Mouse (Mus musculus): ENCODE data around the gene Hist1h2bb.
A peak's percentile ranks its signal among the peaks of the same experiment; 100 is the strongest.

The Hist1h2bb gene

DNA sequence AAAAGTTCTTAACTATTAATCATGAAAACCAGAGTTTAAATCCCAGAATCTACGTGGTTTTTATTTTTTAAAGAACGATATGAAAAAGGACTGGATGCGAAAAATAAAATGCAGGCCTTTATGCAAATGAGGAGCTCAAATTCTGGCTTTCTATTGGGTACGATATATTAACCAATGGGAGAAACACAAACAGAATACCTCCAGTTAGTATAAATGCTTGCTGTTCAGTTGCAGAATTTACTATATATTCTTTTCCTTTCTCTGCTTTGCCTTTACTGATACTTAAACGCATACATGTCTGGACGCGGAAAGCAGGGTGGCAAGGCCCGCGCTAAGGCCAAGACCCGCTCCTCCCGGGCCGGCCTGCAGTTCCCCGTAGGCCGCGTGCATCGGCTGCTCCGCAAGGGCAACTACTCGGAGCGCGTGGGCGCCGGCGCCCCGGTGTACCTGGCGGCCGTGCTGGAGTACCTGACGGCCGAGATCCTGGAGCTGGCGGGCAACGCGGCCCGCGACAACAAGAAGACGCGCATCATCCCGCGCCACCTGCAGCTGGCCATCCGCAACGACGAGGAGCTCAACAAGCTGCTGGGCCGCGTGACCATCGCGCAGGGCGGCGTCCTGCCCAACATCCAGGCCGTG, 4.4 kb downstream of the Hist1h2bb start, which contains the start of gene Hist1h2ab:
Gene Hist1h2ab (plus strand): TSS at position 288 of the 639 bp plus-strand sequence.
- peak; percentile 60 for DNase-seq

DNA sequence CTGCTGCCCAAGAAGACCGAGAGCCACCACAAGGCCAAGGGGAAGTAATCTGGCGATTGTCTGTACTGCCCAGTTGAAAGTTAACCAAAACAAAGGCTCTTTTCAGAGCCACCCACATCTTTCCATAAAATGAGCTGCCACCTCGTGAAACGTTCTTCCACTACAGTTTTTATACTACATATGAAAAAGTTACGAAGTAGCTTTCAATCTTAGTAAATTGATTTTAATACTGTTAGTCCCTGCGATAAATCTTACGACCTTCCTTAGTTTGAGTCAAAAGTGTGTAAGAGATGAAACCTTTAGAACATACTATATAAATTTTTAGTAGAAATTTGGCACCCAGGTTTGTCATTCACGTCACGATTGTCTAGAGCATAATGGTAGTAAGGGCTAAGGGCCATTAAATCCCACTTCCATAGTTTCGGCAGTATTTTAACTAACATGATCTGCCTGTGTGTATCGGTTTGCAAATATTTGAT, 5.0 kb downstream of the Hist1h2bb start:
- DNase-seq = no peak

DNA sequence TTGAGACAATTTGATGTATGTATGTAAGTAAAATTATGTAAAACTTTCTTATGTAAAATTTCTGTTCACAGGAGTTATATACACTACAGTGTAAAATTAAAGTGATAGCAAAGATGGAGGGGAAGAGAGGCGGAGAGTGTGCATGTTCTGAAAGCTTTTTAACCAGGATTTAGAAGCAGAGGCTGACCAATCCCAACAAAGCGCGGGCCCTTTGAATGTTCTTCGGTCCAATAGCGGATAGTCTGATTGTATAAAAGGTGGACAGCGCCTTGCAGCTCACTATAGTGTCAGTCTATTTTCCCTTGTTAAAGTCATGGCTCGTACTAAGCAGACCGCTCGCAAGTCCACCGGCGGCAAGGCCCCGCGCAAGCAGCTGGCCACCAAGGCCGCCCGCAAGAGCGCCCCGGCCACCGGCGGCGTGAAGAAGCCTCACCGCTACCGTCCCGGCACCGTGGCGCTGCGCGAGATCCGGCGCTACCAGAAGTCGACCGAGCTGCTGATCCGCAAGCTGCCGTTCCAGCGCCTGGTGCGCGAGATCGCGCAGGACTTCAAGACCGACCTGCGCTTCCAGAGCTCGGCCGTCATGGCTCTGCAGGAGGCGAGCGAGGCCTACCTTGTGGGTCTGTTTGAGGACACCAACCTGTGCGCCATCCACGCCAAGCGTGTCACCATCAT, 5.7 kb downstream of the Hist1h2bb start, which contains the start of gene Hist1h3b:
Gene Hist1h3b (plus strand): TSS at position 201 of the 675 bp plus-strand sequence.
- DNase-seq = peak; percentile 82

DNA sequence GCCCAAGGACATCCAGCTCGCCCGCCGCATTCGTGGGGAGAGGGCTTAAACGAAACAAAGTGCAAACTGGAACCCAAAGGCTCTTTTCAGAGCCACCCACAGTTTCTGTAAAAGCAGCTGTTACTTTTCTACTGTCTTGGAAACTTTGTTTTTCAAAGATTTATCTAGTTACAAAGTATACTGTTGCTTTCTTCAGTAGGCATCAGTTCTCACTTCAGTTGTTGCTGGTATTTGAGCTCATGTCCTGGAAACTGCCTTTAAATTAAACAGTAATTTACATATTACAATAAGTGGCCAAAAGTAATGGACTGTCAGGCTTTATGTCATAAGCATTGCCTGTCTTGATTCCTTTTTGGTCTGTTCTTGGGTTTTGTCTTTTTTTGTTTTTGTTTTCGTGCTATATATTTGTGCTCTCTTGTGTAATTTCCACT, 6.2 kb downstream of the Hist1h2bb start:
- no peak for DNase-seq

DNA sequence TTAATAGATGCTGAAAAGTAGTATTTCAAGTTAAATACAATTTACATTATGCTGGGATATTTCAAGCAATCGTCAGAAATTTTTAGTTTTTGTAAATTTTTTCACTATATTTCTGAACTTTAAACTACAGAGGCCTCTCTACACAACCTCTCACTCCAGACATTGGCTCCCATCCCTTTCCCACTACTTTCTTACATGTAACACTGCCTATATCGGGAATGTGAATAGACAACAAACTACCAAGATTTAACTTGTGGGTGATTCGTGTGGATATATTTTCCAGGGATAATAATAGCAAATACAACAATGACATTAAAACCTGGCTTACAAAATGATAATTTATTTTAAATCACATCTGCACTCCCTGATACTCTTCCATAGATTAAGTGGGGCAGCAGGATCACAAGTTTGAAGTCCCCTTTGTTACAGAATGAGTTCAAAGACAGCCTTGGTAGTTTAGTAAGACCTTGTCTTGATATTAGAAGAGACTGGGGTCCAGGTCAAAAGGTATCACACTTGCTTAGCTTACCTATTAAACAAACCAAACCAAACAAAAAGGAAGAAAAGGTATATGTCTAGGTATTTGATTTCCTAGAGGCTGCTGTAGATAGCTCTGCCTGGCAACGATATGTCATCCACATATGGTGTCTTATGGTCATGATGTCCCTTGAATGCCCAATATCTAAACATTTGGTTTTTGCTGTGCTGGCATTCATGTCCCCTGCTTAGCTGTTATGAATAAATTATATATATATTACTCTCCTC, 7.0 kb downstream of the Hist1h2bb start:
- no peak for DNase-seq

DNA sequence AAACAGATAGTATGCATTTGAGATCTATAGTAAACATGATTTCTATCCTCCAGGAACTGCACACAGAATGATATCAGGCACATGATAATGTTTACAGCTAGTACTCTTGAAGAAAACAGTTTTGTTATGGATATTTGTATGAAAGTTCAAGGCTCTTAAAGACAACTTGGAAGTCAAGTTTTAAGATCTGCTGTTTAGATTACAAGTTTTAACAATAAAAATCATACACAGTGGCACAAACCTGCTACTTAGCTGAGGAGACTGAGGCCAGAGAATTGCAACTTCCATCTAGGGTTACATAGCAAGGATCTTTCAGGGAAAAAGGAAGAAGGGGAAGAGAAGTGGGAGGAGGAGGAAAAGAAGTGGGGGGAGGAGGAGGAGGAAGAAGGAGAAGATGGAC, 8.5 kb downstream of the Hist1h2bb start:
- DNase-seq = no peak

DNA sequence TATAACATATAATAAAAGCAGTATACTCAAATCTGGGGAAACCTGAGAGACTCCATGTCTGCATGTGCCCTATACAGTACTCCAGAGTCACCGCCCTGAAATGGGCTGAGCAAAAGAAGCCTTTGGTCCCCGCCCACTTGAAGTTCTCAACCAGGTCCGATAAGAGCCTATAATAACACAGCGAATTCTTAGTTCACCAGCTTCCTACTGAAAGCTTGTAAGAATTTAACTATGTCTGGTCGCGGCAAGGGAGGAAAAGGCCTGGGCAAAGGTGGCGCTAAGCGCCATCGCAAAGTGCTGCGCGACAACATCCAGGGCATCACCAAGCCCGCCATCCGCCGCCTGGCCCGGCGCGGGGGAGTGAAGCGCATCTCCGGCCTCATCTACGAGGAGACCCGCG, 10.3 kb downstream of the Hist1h2bb start, which contains the start of gene Hist1h4b:
Gene Hist1h4b (plus strand): TSS at position 224 of the 400 bp plus-strand sequence.
- DNase-seq = peak; percentile 94

DNA sequence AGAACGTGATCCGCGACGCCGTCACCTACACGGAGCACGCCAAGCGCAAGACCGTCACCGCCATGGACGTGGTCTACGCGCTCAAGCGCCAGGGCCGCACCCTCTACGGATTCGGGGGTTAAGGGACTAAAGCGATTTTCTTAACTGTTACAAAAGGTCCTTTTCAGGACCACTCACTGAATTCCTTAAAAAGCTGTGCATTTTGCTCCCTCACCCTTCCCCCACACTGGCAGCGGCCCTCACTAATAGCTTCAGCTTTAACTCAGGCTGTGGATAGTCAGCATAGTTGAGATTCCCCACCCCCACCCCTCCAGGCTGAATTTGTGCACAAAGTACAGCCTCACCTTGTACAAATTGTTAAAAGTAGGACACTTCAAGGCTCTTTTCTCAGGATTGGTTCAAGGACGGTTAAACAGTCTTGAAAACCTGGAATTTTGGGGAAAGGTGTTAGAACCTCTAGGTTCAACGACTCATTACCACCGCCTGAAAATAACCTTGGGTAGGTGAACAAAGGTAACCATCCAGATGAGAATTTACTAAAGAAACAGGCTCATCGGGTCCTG, 10.8 kb downstream of the Hist1h2bb start:
- no peak for DNase-seq

DNA sequence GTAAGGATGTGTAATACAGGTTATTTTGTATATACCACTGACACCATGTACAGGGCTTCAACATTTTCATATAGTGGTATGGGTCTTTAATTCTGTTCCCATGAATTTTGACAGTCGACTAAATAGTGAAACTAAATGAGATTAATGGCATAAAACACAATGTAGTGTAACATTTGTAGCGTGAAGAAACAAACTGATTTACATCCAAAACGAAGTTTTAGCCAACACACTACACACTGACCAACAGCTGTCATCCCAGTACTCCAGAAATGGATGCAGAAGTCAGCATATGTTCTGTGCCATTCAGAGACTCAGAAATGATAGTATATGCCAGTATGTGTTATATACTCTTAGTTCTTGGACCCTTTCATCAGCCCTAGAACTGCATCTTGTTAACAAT, 11.4 kb downstream of the Hist1h2bb start:
- no peak for DNase-seq

DNA sequence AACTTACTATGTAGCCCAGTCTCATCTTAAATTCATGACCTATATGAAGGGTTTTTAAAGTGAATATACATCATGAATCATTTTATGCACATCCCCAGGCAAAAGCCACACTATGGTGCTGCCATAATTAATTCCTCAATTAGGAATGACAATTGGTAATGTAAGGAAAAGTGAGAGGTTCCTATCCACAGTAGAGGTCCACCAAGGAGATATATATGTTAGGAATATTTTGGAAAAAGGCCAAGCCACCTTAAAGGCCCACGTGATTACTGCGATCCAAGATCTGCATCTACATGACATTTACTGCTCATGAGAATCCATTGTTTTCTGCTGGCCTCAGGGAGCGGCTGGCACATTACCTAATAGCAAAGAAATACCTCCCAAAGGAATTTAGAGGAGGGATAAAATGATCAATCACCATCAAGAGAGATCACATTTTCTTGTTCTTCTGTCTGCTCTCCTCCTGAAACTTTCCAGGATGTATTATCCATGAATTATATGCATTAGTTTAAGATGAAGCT, 12.8 kb downstream of the Hist1h2bb start:
- DNase-seq = no peak

DNA sequence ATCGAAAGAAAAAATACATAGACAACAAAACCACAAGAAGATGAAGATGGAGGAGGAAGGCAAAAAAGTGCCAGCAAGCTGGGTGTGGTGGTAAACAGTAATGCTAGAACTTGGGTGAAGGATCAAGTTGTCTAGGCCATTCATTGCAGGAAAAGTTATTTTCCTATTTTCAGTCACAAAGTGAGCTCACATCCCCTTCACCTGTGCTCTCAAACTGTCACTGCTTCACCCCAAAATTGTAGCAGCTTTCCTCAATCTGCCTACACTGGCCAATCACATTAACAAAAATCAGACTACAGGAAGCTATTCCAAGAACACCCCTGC, 13.3 kb downstream of the Hist1h2bb start:
- no peak for DNase-seq

DNA sequence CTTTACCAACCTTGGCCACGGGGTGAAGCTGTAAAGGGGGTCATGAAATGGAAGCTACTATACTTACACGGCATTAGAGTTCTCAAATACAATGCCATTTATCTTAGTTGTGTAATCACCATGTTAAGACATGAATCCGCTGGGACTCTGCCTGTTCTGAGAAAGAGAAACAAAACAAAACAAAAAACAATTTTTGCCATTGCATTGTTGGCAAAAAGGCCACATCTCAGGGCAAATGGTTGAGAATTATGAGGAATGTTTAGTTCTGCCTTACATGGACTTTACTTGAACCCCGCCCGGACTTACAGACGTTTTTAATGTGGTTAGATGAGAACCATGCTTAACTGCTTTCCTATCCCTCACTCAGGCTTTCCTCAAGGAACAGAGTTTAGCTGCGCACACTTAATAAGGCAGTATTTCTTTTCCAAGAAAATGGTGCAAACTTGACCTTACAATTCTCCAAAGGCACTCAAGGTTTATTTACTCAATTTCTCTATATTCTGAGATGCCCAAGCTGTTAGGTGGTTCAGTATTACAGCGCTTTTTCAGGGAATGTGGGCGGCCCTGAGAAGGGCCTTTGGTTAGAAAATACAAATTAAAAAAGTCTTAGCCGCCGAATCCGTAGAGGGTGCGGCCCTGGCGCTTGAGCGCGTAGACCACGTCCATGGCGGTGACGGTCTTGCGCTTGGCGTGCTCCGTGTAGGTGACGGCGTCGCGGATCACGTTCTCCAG, 13.9 kb downstream of the Hist1h2bb start:
- DNase-seq = no peak

DNA sequence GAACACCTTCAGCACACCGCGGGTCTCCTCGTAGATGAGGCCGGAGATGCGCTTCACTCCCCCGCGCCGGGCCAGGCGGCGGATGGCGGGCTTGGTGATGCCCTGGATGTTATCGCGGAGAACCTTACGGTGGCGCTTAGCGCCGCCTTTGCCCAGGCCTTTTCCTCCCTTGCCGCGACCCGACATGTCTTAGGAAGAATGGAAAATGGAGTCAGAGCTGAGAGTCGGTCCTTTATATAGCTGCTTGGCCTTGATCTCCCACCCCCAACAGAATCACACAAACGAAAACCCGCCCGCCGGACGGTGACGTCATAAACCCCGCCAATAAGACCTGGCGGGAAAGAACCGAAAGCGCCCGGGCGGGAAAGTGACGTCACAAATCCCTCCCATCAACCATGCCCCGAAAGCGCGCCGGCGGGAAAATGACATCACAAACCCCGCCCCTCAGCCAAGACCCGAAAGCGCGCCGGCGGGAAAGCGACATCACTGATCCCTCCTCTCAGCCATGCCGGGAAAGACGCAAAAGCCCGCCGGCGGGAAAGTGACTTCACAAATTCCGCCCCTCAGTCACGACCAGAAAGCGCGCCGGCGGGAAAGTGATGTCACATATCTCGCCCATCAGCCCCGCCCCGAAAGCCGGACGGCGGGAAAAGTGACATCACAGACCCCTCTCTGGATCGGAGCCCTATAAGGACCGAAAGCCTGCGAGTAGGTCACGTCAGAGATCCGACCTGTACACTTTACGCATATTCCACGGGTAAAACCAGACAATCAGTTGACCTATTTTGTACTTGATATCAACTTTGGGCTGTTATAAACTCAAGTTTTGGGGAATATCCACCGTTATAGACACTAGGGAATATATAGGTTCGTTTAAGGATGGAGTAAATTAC, 14.7 kb downstream of the Hist1h2bb start, which contains the start of gene Hist1h4a:
Gene Hist1h4a (minus strand): TSS at position 259 of the 893 bp plus-strand sequence.
- peak; percentile 96 for DNase-seq

DNA sequence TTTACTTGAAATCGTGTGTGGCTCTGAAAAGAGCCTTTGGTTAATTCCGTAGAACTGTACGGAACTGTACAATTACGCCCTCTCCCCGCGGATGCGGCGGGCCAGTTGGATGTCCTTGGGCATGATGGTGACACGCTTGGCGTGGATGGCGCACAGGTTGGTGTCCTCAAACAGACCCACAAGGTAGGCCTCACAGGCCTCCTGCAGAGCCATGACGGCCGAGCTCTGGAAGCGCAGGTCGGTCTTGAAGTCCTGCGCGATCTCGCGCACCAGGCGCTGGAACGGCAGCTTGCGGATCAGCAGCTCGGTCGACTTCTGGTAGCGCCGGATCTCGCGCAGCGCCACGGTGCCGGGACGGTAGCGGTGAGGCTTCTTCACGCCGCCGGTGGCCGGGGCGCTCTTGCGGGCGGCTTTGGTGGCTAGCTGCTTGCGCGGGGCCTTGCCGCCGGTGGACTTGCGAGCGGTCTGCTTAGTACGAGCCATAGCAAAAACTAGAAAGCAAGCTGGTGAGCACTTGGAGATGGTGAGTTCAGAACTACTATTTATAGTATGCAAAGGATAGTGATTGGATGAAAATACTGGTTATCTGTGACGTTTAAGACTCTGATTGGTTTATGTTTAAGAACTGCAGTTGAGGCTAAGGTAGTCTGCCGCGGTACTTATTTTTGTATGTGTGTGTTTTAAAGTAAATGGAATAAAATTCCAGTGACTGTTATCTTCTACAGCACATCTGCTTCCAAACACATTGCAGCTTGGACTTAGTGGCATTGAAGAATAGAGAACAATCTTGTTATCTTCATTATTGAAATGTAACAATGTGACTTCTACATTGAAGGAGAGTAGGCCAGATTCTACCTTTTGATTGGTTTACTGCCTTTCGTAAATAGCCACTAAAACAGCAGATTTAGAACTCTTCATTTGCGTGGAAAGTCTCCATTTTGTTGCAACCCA, 15.6 kb downstream of the Hist1h2bb start, which contains the start of gene Hist1h3a:
Gene Hist1h3a (minus strand): TSS at position 516 of the 951 bp plus-strand sequence.
- DNase-seq = peak; percentile 80

DNA sequence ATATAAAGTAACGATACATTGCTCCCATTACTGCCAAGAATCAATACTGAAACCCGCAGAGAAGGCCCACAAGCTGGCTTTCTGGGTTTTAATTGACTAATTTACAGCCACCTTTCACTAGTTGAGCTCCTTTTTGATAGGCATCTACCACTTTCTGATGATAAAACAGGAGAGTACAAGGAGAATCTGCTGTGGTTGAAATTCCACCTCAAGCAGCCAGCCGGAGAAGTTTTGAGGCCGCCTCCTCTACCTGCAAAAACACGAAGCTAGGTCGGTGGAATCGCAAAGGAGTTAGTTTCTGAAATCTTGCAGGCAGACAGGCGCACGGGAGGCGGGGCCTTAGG, 16.7 kb downstream of the Hist1h2bb start:
- DNase-seq = no peak

DNA sequence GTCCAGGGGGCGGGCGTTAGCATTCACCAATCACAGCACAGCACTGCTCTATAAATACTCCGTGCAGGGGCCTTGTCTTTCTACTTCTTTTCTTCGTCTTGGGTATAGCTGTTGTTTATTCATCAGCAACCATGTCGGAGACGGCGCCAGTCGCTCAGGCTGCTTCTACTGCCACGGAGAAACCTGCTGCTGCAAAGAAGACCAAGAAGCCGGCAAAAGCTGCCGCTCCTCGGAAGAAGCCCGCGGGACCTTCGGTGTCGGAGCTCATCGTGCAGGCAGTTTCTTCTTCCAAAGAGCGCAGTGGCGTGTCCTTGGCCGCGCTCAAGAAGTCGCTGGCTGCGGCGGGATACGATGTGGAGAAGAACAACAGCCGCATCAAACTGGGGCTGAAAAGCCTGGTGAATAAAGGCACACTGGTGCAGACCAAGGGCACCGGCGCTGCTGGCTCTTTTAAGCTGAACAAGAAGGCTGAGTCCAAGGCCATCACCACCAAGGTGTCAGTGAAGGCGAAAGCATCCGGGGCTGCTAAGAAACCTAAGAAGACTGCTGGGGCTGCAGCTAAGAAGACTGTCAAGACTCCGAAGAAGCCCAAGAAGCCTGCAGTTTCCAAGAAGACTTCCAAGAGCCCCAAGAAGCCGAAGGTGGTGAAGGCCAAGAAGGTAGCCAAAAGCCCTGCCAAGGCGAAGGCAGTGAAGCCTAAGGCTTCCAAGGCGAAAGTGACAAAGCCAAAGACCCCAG, 17.2 kb downstream of the Hist1h2bb start, which contains the start of gene Hist1h1a:
Gene Hist1h1a (plus strand): TSS at position 81 of the 738 bp plus-strand sequence.
- peak; percentile 86 for DNase-seq

DNA sequence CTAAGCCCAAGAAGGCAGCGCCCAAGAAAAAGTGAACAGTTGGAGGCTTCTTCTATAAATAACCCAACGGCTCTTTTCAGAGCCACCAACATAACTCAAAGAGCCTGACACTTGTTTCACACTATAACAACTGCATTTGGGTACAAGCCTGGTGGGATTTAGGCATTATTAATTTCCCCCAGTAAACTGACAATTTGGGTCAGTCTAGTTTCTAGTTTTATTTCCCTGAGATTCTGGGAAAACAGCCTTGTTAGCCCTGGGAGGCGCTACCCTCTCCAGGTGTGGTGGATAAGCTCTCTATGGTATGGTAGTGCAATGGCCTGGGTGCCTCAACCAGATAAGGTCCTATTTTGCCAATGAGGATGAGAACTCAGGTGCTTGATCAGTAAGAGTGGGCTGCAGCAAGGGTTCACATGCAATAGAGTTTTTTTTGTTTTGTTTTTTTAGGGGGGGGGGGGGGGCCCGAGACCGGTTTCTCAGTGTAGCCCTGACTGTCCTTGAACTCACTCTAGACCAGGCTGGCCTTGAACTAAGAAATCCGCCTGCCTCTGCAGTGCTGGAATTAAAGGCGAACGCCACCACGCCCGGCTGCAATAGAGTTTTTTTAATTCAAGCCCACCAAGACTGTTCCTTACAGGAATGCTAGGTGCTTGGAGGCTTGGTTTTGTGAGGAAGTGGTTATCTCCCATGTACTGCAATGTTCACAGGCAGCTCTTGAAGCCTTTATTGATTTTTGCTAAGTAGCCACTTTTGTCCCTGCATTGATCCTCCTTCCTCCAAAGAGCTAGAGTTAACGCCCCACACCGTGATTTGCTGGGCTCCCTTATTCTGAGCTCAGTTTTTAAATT, 18.0 kb downstream of the Hist1h2bb start:
- DNase-seq = no peak

DNA sequence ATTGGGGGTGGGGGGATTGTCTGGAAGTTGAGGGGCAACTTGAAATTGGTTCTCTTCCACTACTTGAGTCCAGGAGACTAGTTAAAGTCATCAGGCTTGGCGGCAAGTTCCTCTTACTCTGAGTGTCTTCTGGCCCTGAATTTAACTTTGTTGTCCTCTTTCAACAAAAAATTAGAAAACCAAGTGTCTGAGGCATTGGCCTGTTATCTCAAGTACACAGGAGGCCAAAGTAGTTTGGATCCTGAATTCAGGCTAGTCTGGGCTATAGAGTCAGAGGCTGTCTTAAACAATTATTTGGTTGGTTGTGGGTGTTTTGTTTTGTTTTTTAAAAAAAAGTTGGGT, 18.6 kb downstream of the Hist1h2bb start:
- no peak for DNase-seq

All from kidney, adult 9 months (tissue).